Mouse (Mus musculus): Measurements from ENCODE around the gene Gm28035. TPM values are rescaled to one million over a fixed set of nuclear protein-coding genes. Genes with fewer than 3 reads are reported as not detected.

The Gm28035 gene
- polyA plus RNA-seq, 1 experiment from 2014 or later: 0.25 TPM

DNA sequence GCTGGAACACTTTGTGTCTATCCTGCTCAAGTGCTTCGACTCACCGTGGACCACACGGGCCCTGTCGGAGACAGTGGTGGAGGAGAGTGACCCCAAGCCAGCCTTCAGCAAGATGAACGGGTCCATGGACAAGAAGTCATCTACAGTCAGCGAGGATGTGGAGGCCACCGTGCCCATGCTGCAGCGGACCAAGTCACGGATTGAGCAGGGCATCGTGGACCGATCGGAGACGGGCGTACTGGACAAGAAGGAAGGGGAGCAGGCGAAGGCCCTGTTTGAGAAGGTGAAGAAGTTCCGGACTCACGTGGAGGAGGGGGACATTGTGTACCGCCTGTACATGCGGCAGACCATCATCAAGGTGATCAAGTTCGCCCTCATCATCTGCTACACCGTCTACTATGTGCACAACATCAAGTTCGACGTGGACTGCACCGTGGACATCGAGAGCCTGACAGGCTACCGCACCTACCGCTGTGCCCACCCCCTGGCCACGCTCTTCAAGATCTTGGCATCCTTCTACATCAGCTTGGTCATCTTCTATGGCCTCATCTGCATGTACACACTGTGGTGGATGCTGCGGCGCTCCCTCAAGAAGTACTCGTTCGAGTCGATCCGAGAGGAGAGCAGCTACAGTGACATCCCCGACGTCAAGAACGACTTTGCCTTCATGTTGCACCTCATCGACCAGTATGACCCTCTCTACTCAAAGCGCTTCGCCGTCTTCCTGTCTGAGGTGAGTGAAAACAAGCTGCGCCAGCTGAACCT, 15.4 kb downstream of the Gm28035 start:
- Histone ChIP-seq H3K4me1 (ENCODE audit: control insufficient read depth, insufficient read depth, low read length) (no peaks in the 10 kb centered on the region), H3K9me3 (ENCODE audit: control insufficient read depth, low read length) (no peaks in the 10 kb centered on the region), H3K4me2 (ENCODE audit: low read length) (no peak overlapping the region), H3K9ac (replicated peaks; ENCODE audit: low read length) (no peak overlapping the region), H3K27me3 (ENCODE audit: control insufficient read depth, insufficient read depth, low read length) (no peaks in the 10 kb centered on the region), H3K36me3 (ENCODE audit: control insufficient read depth, insufficient read depth, low read length) (peaks cover 81% of the 10 kb centered on the region), H3K4me3 (replicated peaks; ENCODE audit: low read depth, low read length) (no peak overlapping the region), H3K27ac (replicated peaks; ENCODE audit: low read depth, low read length) (no peak overlapping the region)
- WGBS: 98% methylated on average over 42 of the region's 42 CpGs
- ATAC-seq (ENCODE audit: low FRiP score, low TSS enrichment): no peak
- DNase-seq: no peak

- DNase-seq (no peak), ATAC-seq (ENCODE audit: low FRiP score, low TSS enrichment) (no peak)
- H3K27ac ChIP-seq (replicated peaks; ENCODE audit: low read depth, low read length): no peak overlapping the region
- H3K4me2 ChIP-seq (ENCODE audit: low read length): no peak overlapping the region
- peaks cover 85% of the 10 kb centered on the region for H3K36me3 ChIP-seq (ENCODE audit: control insufficient read depth, insufficient read depth, low read length)
- no peaks in the 10 kb centered on the region for H3K4me1 ChIP-seq (ENCODE audit: control insufficient read depth, insufficient read depth, low read length)
- H3K9me3 ChIP-seq (ENCODE audit: control insufficient read depth, low read length): no peaks in the 10 kb centered on the region
- H3K4me3 ChIP-seq (replicated peaks; ENCODE audit: low read depth, low read length): no peak overlapping the region
- no peak overlapping the region for H3K9ac ChIP-seq (replicated peaks; ENCODE audit: low read length)
- 96% methylated on average over 30 of the region's 30 CpGs for whole genome bisulfite sequencing
- no peaks in the 10 kb centered on the region for H3K27me3 ChIP-seq (ENCODE audit: control insufficient read depth, insufficient read depth, low read length)
Observed at GRCm38 (mm10) chr2:30256616-30257350, 16.4 kb downstream of the Gm28035 start.

- Histone ChIP-seq H3K4me1 (ENCODE audit: control insufficient read depth, insufficient read depth, low read length) (no peaks in the 10 kb centered on the region), H3K36me3 (ENCODE audit: control insufficient read depth, insufficient read depth, low read length) (peaks cover 84% of the 10 kb centered on the region), H3K4me2 (ENCODE audit: low read length) (no peak overlapping the region), H3K9ac (replicated peaks; ENCODE audit: low read length) (no peak overlapping the region), H3K9me3 (ENCODE audit: control insufficient read depth, low read length) (no peaks in the 10 kb centered on the region), H3K27me3 (ENCODE audit: control insufficient read depth, insufficient read depth, low read length) (no peaks in the 10 kb centered on the region), H3K27ac (replicated peaks; ENCODE audit: low read depth, low read length) (no peak overlapping the region), H3K4me3 (replicated peaks; ENCODE audit: low read depth, low read length) (no peak overlapping the region)
- ATAC-seq (ENCODE audit: low FRiP score, low TSS enrichment) (no peak), DNase-seq (no peak)
- WGBS: 96% methylated on average over 7 of the region's 7 CpGs
Observed at GRCm38 (mm10) chr2:30257699-30258460, 17.5 kb downstream of the Gm28035 start.

DNA sequence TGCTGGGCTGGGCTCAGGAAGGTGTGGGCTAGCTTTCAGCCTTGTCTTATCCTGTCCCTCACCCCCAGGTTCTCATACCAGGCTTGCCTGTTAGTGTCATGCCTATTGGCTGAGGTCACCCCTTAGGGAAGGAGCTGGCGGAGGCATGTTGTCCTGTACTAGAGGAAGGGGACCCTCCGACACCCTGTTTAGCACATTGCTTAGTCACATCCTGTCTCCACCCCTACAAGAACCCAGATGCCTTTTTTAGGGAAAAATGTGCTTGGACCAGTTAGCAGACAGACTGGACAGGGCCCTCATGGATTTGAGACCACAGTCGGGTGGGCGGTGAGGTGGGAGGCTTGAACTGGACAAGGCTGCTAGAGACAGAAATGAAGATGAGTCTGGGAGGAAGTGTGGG, 18.2 kb downstream of the Gm28035 start:
- Histone ChIP-seq H3K4me2 (ENCODE audit: low read length) (no peak overlapping the region), H3K27ac (replicated peaks; ENCODE audit: low read depth, low read length) (no peak overlapping the region), H3K4me1 (ENCODE audit: control insufficient read depth, insufficient read depth, low read length) (no peaks in the 10 kb centered on the region), H3K9ac (replicated peaks; ENCODE audit: low read length) (no peak overlapping the region), H3K9me3 (ENCODE audit: control insufficient read depth, low read length) (no peaks in the 10 kb centered on the region), H3K4me3 (replicated peaks; ENCODE audit: low read depth, low read length) (no peak overlapping the region), H3K36me3 (ENCODE audit: control insufficient read depth, insufficient read depth, low read length) (peaks cover 86% of the 10 kb centered on the region), H3K27me3 (ENCODE audit: control insufficient read depth, insufficient read depth, low read length) (no peaks in the 10 kb centered on the region)
- DNase-seq (no peak), ATAC-seq (ENCODE audit: low FRiP score, low TSS enrichment) (no peak)
- 95% methylated on average over 4 of the region's 4 CpGs for WGBS

DNA sequence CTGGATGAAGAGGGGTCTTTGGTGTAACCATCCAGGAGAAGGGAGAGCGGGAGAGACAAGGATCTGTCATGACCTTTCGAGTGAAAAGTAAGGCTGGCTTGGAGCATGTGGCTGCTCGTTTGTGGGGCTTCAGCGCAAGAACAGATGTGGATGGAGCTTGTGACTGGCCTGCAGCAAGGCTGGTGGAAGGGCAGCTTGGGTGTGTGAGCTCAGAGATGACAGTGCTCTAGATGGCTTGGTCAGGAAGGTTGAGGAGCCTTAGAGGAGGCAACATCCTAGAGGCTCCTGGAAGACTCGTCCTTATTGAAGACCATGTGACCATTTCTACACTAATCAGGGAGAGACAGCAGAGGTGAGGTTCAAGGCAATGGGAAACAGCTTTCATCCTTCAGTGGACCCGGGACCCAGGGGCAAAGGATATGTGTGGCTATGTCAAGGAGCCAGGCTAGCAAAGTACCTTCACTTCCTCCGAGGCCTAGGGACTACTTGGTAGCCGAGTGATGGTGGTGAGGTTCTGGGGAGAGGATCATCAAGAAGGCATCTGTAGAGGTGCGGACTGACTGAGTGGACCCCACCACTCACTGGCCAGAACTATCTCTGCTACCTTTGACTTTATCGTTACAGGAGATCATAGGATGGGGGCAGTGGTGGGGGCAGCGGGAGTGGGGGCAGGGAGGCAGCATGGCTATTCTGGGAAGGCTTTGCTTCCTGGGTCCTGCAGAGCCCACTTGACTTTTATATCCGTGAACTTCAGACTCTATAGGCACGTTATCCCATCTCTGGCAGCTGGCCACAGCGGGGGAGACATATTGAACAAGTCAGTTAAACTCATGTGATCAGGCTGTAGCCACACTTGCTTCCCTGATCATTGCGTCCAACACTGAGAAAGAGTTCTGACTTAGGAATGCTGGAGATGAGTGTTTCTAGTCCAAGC, 19.0 kb downstream of the Gm28035 start:
- 90% methylated on average over 15 of the region's 15 CpGs for WGBS
- no peak for ATAC-seq (ENCODE audit: low FRiP score, low TSS enrichment)
- H3K36me3 ChIP-seq (ENCODE audit: control insufficient read depth, insufficient read depth, low read length): peaks cover 94% of the 10 kb centered on the region
- no peak for DNase-seq
- H3K9me3 ChIP-seq (ENCODE audit: control insufficient read depth, low read length): no peaks in the 10 kb centered on the region
- no peak overlapping the region for H3K9ac ChIP-seq (replicated peaks; ENCODE audit: low read length)
- H3K27ac ChIP-seq (replicated peaks; ENCODE audit: low read depth, low read length): no peak overlapping the region
- H3K4me2 ChIP-seq (ENCODE audit: low read length): no peak overlapping the region
- no peaks in the 10 kb centered on the region for H3K4me1 ChIP-seq (ENCODE audit: control insufficient read depth, insufficient read depth, low read length)
- no peak overlapping the region for H3K4me3 ChIP-seq (replicated peaks; ENCODE audit: low read depth, low read length)
- no peaks in the 10 kb centered on the region for H3K27me3 ChIP-seq (ENCODE audit: control insufficient read depth, insufficient read depth, low read length)

- Histone ChIP-seq H3K9ac (replicated peaks; ENCODE audit: low read length) (no peak overlapping the region), H3K4me1 (ENCODE audit: control insufficient read depth, insufficient read depth, low read length) (0 out of 2 replicates have a peak, but pooled peaks cover 8% of the 10 kb centered on the region), H3K4me2 (ENCODE audit: low read length) (no peak overlapping the region), H3K27ac (replicated peaks; ENCODE audit: low read depth, low read length) (no peak overlapping the region), H3K9me3 (ENCODE audit: control insufficient read depth, low read length) (no peaks in the 10 kb centered on the region), H3K27me3 (ENCODE audit: control insufficient read depth, insufficient read depth, low read length) (no peaks in the 10 kb centered on the region), H3K4me3 (replicated peaks; ENCODE audit: low read depth, low read length) (no peak overlapping the region), H3K36me3 (ENCODE audit: control insufficient read depth, insufficient read depth, low read length) (peaks cover 87% of the 10 kb centered on the region)
- WGBS: 87% methylated on average over 4 of the region's 4 CpGs
- DNase-seq (no peak), ATAC-seq (ENCODE audit: low FRiP score, low TSS enrichment) (no peak)
Observed at GRCm38 (mm10) chr2:30261064-30261736, 20.8 kb downstream of the Gm28035 start.

DNA sequence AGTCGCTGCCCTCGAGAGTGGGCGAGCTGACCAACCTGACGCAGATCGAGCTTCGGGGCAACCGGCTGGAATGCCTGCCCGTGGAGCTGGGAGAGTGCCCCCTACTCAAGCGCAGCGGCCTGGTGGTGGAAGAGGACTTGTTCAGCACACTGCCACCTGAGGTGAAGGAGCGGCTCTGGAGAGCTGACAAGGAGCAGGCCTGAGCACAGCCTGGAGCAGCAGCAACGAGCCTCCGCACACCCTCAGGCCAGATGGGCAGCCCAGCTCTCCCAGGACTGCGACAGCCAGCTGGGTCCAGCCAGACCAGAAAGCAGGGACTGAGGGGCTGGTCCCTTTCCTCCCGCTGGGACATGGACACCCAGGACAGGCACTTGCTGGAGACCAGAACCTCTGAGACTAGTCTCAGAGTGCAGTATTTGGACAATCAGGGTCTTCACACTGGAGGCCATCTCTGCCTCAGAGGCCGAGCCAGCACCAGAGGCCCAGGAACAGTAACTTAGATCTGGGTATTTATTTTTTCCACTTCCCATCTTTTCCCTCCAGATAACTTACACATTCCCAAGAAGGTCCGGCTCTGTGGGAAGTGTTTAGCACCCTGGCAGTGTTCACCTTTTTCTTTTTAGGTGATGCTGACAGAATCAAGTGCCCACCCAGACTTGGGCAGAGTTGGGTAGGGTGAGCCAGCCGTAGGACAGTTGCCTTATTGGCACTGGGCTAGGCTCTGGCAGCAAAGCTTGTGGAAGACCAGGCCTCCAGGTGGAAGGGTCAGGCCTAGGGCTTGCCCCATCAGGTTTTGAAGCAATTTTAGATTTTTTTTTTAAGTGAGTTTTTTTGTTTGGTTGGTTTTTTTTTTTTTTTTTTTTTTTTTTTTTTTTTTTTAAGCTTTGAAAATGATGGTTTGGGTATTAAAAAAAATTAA, 21.8 kb downstream of the Gm28035 start:
- no peak for ATAC-seq (ENCODE audit: low FRiP score, low TSS enrichment)
- Histone ChIP-seq H3K36me3 (ENCODE audit: control insufficient read depth, insufficient read depth, low read length) (peaks cover 77% of the 10 kb centered on the region), H3K9me3 (ENCODE audit: control insufficient read depth, low read length) (no peaks in the 10 kb centered on the region), H3K4me2 (ENCODE audit: low read length) (no peak overlapping the region), H3K4me1 (ENCODE audit: control insufficient read depth, insufficient read depth, low read length) (0 out of 2 replicates have a peak, but pooled peaks cover 12% of the 10 kb centered on the region), H3K27me3 (ENCODE audit: control insufficient read depth, insufficient read depth, low read length) (no peaks in the 10 kb centered on the region), H3K4me3 (replicated peaks; ENCODE audit: low read depth, low read length) (no peak overlapping the region), H3K27ac (replicated peaks; ENCODE audit: low read depth, low read length) (no peak overlapping the region), H3K9ac (replicated peaks; ENCODE audit: low read length) (no peak overlapping the region)
- DNase-seq: no peak
- 86% methylated on average over 18 of the region's 18 CpGs for WGBS

Measured in midbrain, embryonic 14.5 days (tissue).